In genomic region chr7:123524218-123524861, GRCm38 (mm10) we compare ENCODE assay signal across 8 mouse cellular contexts. TPM values are rescaled to one million over a fixed set of nuclear protein-coding genes. Genes with fewer than 3 reads are reported as not detected.
A peak's percentile ranks its signal among the peaks of the same experiment; 100 is the strongest.
DNase-seq lines count a peak whose midpoint lies in the region; ATAC-seq and TF ChIP-seq lines count a peak whose summit lies in the region.
"Had no signal": no experiment of that assay in that cellular context is flagged by ENCODE, and none has a peak within 500 bp of the region (broad histone marks: within the 10 kb centered on the region; RNA-seq: fewer than 3 reads in every experiment).

No protein-coding gene starts in this region.

- in situ Hi-C loops in ES-E14 (cut with MboI; ENCODE audit: low sequenced_read_pairs in 2 of 2, unreplicated experiment in 2 of 2): no loop called here

- H3K9ac ChIP-seq in ES-E14 (ENCODE audit: insufficient read depth, low read depth, low read length, poor library complexity, severe bottlenecking): no peak overlapping the region
- H3K9ac ChIP-seq in heart, embryonic 14.5 days (ENCODE audit: low read length): no peak overlapping the region
- no peak overlapping the region for H3K9ac ChIP-seq in lung, postnatal 0 days (replicated peaks; ENCODE audit: low read depth)
- H3K9ac ChIP-seq: liver, embryonic 15.5 days had no signal

- no peak for ATAC-seq in heart, embryonic 14.5 days (ENCODE audit: insufficient number of reproducible peaks, insufficient read depth, low FRiP score, low read depth)
- no peak for ATAC-seq in lung, postnatal 0 days

- TF ChIP-seq CTCF in layer of hippocampus, adult 2 months (conservative IDR thresholded peaks at IDR 0.05): peak; percentile 95
- peak; percentile 84 for TF ChIP-seq CTCF in lung, postnatal 0 days (IDR thresholded peaks at IDR 0.05)

- WGBS in heart, embryonic 14.5 days: 19% methylated on average over 8 of the region's 8 CpGs
- WGBS in lung, postnatal 0 days: 16% methylated on average over 8 of the region's 8 CpGs

- TF ChIP-seq EP300 in lung, postnatal 0 days (IDR thresholded peaks at IDR 0.05): no peak

- DNase-seq in ES-E14 (ENCODE audit: low read depth, low spot score): peak; percentile 51
- peak; percentile 83 for DNase-seq in adrenal gland, postnatal 10 days
- peak; percentile 57 for DNase-seq in embryo, embryonic 11.5 days (ENCODE audit: low read depth, low spot score)
- DNase-seq in layer of hippocampus, adult 2 months (ENCODE audit: low spot score in 2 of 2): peak; percentile 75 to 85
- peak; percentile 65 for DNase-seq in lung, postnatal 0 days (ENCODE audit: low spot score)
- peak; percentile 90 to 92 for DNase-seq in right cerebral cortex, adult 2 months (ENCODE audit: low spot score in 2 of 2)

- H3K27me3 ChIP-seq in heart, embryonic 14.5 days (ENCODE audit: control insufficient read depth, insufficient read depth, low read length): no peaks in the 10 kb centered on the region
- no peaks in the 10 kb centered on the region for H3K27me3 ChIP-seq in lung, postnatal 0 days (replicated peaks; ENCODE audit: insufficient read depth, low read length)
- H3K27me3 ChIP-seq: liver, embryonic 15.5 days had no signal

- no peaks in the 10 kb centered on the region for H3K36me3 ChIP-seq in ES-E14 (ENCODE audit: control insufficient read depth, insufficient read depth, low read length, poor library complexity, severe bottlenecking)
- H3K36me3 ChIP-seq in heart, embryonic 14.5 days (ENCODE audit: control insufficient read depth, insufficient read depth, low read length): no peaks in the 10 kb centered on the region
- H3K36me3 ChIP-seq in lung, postnatal 0 days (ENCODE audit: insufficient read depth, low read length): no peaks in the 10 kb centered on the region
- H3K36me3 ChIP-seq: liver, embryonic 15.5 days had no signal

- no peak overlapping the region for H3K27ac ChIP-seq in ES-E14 (ENCODE audit: insufficient read depth, low read depth, low read length, poor library complexity, severe bottlenecking)
- no peak overlapping the region for H3K27ac ChIP-seq in heart, embryonic 14.5 days (replicated peaks in 1 of 2; ENCODE audit: control insufficient read depth in 1 of 2, insufficient read depth in 1 of 2, low read depth in 2 of 2, low read length in 2 of 2)
- H3K27ac ChIP-seq in layer of hippocampus, adult 2 months: no peak overlapping the region
- H3K27ac ChIP-seq in lung, postnatal 0 days (ENCODE audit: low read length): no peak overlapping the region
- H3K27ac ChIP-seq: liver, embryonic 15.5 days had no signal

- no peaks in the 10 kb centered on the region for H3K4me1 ChIP-seq in ES-E14 (ENCODE audit: control insufficient read depth in 2 of 2, insufficient read depth in 2 of 2, low read length in 2 of 2, poor library complexity in 1 of 2)
- 0 out of 4 replicates have a peak, but pooled peaks cover 0 to 3% of the 10 kb centered on the region in 2 experiments for H3K4me1 ChIP-seq in heart, embryonic 14.5 days (ENCODE audit: control insufficient read depth in 2 of 2, insufficient read depth in 2 of 2, low read length in 2 of 2)
- no peaks in the 10 kb centered on the region for H3K4me1 ChIP-seq in lung, postnatal 0 days (ENCODE audit: insufficient read depth, low read depth, low read length)
- H3K4me1 ChIP-seq: liver, embryonic 15.5 days had no signal

- H3K9me3 ChIP-seq in ES-E14 (ENCODE audit: control insufficient read depth, insufficient read depth, low read depth, low read length): no peaks in the 10 kb centered on the region
- no peaks in the 10 kb centered on the region for H3K9me3 ChIP-seq in heart, embryonic 14.5 days (ENCODE audit: control insufficient read depth, low read length)
- H3K9me3 ChIP-seq in lung, postnatal 0 days (ENCODE audit: low read length): no peaks in the 10 kb centered on the region
- H3K9me3 ChIP-seq: liver, embryonic 15.5 days had no signal

- peak overlapping the region; percentile 21; the same call in 1 of the 2 replicates for H3K4me2 ChIP-seq in heart, embryonic 14.5 days (ENCODE audit: low read length)
- no peak overlapping the region for H3K4me2 ChIP-seq in lung, postnatal 0 days (replicated peaks; ENCODE audit: low read depth, low read length)
- H3K4me2 ChIP-seq: liver, embryonic 15.5 days had no signal

- no peak overlapping the region for H3K4me3 ChIP-seq in ES-E14 (ENCODE audit: insufficient read depth in 1 of 2, low read depth in 1 of 2, low read length in 2 of 2, poor library complexity in 1 of 2, severe bottlenecking in 1 of 2)
- no peak overlapping the region for H3K4me3 ChIP-seq in heart, embryonic 14.5 days (ENCODE audit: control insufficient read depth in 1 of 2, insufficient read depth in 1 of 2, low read depth in 1 of 2, low read length in 2 of 2)
- H3K4me3 ChIP-seq in layer of hippocampus, adult 2 months: no peak overlapping the region
- H3K4me3 ChIP-seq in lung, postnatal 0 days (ENCODE audit: low read depth, low read length): no peak overlapping the region
- H3K4me3 ChIP-seq: liver, embryonic 15.5 days had no signal

TF ChIP-seq in ES-E14, 5 proteins besides CTCF, POLR2A, EP300 and RAD21:
- peak; percentile 84 for TF ChIP-seq ZC3H11A (IDR thresholded peaks at IDR 0.05; ENCODE audit: borderline replicate concordance, low read depth, low read length)
- no peak for TF ChIP-seq CHD2 (IDR thresholded peaks at IDR 0.05; ENCODE audit: low read depth, low read length)
- no peak for TF ChIP-seq HCFC1 (IDR thresholded peaks at IDR 0.05; ENCODE audit: borderline replicate concordance, insufficient read depth, low read length)

RNA-seq across cellular contexts. Expression of gene Zkscan2, which starts 24.1 kb away (rescaled TPM):
- total RNA-seq in ES-E14 (2012; rRNA removed): 1.4 and 2.0 TPM in 2 replicates
- total RNA-seq in adrenal gland, postnatal 10 days (2021): 1 to 10 TPM; 1.2 to 2.8 TPM
- polyA plus RNA-seq in heart, embryonic 14.5 days (2014; fragmentation: Nextera tagmentation; extraction: Ambion mirVana): 2.7 and 2.8 TPM in 2 replicates
- total RNA-seq in layer of hippocampus, adult 2 months (2021): 10 to 100 TPM; 19.9 to 25.8 TPM
- polyA plus RNA-seq in lung, postnatal 0 days (2015; fragmentation: Nextera tagmentation; extraction: Ambion mirVana): 0.19 and 0.26 TPM in 2 replicates
